Mouse (Mus musculus) 3T3-L1 (cell line): ENCODE data around the gene Pakap.

Source experiments
- DNase-seq: peaks from one replicate; pipeline ENCODE4 v3.0.0-alpha.2; 2015; ENCODE audit warnings: low read depth, low spot score

Pakap gene

DNA sequence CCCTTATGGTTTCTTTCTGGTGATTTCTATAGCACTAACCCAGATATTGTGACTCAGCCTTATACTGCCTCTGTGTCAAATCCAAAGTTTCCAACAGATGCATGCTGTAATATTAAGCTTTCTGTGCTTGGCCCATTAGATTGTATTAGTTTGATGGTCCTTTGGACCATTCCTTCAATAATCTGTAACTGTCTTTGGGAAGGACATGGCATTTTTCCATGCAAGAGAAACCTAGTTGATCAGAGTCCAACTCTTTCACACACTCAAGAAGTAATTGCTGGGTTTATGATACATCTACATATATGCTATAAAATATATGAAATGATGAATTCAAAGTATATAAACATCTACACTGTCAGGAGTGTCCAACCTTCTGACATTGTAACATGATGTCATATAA, 147.9 kb downstream of the Pakap start:
- DNase-seq = no peak

- DNase-seq = no peak
These were observed 148.8 kb downstream of the Pakap start for GRCm38 (mm10) chr4:57716735-57717134.

DNA sequence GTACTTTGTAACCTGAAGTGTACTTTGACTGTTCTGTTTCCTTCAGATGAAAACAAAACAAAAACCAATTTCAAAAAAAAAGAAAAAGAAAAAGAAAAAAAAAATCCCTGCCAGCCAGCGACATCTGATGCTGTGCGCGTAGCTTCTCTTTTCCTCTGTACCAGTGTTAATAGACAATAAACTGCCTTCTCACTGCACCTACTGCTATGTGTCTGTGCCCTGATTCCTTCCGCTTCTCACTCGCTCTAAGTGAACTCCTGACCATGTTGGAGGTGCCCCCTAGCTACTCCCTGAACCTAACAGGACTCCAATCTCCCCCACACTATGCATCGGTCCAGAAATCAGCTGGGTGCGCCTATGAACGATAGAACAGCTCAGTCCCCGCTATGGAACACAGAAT, 149.4 kb downstream of the Pakap start, which contains the start of gene Akap2:
TSS of gene Akap2 (plus strand) at position 304 of the 400 bp plus-strand sequence.
- no peak for DNase-seq

- no peak for DNase-seq
These were observed 151.4 kb downstream of the Pakap start for GRCm38 (mm10) chr4:57719370-57719769.

- no peak for DNase-seq
These were observed 152.9 kb downstream of the Pakap start for GRCm38 (mm10) chr4:57720869-57721361.

DNA sequence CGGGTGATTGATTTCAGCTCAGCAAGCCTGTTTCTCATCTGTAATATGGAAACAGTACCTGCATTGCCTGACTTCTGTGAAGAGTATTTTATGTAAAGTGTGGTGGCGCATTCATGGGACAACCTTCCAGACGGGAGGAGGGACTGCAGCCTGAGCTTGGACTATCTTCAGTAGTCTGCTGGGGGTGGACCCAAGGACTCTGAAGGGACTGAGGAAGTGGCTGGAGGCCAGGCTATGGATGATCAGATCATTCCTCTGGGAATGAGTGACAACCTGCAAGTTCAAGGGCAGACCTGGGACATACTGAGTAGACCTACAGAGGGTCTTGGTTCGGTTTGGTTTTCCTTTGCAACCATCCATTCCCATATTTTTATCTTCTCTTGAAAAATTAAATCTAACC, 154.3 kb downstream of the Pakap start:
- DNase-seq = no peak

GRCm38 (mm10) chr4:57723659-57724058, 155.7 kb downstream of the Pakap start:
- no peak for DNase-seq

DNA sequence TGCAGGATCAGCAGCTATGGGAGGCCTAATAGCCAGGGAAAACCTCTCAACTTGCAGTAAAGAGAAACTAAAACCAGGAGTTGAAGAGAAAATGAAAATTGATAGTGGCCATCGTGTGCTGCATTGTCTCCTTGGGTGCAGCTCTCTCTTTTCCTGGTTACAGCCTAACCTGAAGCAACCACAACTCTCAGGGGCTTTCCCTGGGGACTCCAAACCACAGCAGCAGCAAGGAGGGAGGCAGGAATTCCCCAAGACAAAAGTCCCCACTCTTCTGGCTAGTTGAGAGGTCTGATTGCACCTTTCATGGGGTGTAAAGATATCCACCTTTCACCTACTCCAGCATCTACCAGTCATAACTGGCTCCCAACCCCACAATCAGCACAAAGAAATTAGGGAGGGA, 157.6 kb downstream of the Pakap start:
- no peak for DNase-seq

DNA sequence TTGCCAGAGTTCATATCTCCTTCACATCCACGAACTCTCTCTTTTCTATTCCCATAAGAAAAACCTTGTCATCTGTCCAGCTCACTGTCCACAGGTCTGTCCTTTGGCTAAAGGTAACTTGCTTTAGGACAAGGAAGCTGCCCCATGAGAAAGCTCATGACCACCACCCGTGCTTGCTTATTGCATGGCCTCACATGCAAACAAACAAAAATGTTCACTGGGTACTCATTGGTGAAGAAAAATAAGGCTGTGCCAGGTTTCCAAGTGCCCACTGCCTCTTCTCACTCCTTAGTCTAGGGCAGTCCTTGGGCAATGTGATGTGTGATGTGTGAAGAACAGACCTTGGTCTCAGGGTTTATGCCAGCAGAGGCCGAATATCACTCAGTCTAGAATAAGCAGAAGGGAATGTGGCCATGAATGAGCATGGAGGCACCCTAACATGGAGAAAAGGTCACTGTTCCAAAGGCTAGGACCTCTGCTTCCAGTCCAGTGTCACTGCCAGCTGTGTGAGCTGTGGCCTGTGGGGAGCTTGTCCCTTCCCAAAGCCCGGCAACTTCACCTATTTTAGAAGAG, 160.7 kb downstream of the Pakap start:
- DNase-seq = no peak

DNA sequence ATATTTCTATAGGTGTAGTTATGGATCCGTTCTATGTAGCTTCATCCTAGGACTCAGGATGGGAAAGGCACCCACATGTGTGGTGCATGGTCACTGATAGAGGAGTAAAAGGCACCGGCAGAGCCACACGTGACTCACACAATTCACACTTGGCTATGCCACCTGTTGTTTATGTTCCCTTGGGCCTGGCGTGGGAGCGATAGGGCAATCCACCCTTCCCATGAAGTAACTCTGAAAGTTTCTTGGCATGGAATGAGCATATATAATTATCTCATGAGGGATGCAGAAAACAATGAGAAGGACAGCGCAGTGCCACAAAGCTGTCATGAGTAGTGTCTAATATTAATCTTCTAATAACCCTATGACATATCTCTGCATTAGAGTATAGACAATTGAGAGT, 162.1 kb downstream of the Pakap start:
- DNase-seq = no peak

DNA sequence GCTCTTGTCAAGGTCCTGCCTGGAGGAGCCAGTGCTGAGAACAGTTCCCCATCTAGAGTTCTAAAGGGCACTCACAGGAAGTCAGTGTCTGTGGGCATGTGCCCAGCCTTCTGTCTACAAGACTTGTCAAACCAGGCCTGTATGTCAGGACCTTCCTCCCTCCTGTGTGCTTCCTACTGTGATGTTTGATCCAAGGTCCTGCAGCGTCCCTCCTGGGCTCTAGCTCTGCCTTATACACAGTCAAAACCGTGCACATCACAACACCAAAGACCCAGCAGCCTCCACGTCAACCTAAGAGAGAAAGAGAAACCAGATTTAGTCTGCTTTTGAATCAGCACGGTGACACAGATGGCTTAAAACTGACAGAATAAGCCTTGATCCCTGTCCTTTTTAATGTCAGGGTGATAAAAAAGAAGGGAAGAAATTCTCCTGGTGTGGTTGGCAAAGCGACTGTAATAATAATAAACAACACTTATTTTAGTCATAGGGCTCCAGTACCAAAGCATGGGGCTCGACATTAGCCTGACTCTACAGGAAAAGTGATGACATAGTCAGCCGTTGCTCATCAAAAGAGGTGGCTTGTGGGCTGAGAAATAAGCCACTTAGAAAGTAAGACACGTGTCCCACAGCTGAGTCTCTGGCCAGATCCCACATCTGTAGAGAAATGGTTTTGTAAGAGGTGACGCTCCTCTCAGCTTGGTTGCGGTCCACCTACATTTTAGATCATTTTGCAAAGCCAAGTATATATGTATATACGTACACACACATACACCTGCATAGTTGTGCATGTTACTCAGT, 163.0 kb downstream of the Pakap start:
- DNase-seq = peak; percentile 58

DNA sequence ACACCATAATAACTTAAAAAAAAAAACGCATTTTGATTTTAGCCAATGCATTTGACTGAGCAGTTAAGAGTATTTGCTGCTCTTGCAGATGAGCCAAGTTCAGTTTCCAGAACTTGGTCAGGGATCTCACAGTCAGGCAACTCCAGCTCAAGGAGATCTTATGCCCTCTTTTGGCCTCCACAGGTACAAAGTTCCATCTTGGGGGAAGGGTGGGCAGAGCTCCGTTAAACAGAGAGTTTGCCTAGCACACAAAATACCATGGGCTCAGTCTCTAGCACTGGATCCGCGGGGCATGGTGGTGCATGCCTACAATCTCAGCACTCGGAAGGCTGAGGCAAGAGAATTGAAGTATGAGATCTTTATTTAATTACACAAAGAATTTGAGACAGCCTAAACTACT, 164.4 kb downstream of the Pakap start:
- no peak for DNase-seq

DNA sequence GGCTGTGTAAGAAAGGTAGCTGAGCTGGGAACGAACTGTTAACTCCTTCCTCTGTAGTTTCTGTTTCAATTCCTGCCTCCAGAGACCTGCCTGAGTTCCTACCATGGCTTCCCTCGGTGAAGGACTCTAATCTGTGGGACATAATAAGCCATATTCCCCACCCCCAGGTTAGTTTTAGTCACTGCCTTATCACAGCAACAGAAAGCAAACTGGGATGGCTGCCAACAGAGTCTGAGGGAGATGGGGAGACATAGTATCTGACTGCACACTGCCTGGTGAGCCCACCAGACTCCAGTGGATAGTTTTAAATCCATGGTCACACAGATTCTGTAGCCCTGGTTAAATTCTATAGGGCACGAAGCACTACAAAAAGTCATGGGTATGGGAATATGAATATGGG, 165.5 kb downstream of the Pakap start:
- no peak for DNase-seq

GRCm38 (mm10) chr4:57735426-57735825, 167.4 kb downstream of the Pakap start:
- DNase-seq = peak; percentile 99

DNA sequence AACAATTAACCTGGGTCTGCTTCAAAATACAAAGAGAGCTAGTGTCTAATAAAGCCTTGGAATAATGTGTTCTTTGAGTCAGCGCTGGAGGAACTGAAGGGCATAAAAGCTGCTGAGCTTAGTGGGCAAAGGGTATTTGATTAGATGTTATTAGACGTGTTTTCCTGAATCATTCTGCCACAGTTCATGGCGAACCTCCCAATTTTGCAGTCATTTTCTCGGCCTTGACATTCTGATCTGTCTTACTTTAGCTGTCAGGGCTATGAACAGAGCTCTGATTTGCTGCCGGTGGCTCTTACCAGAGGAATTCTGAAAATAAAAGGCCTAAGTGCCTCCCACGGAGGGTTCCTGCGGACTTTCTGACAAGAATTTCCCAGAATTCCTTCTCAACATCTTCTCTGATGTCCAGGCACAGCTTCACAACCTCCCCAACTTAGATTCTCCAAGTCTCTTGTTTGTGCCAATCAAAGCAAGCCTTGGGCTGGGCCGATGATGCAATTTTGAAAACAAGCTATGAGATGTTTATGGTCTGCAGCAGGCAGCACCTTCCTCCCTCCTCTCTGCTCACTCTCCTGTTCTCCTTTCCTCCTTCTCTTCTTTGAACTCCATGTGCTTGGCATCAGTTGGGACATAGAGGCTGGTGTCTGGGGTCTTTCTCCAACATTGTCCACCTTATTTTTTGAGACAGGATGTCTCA, 171.0 kb downstream of the Pakap start:
- DNase-seq = no peak

DNA sequence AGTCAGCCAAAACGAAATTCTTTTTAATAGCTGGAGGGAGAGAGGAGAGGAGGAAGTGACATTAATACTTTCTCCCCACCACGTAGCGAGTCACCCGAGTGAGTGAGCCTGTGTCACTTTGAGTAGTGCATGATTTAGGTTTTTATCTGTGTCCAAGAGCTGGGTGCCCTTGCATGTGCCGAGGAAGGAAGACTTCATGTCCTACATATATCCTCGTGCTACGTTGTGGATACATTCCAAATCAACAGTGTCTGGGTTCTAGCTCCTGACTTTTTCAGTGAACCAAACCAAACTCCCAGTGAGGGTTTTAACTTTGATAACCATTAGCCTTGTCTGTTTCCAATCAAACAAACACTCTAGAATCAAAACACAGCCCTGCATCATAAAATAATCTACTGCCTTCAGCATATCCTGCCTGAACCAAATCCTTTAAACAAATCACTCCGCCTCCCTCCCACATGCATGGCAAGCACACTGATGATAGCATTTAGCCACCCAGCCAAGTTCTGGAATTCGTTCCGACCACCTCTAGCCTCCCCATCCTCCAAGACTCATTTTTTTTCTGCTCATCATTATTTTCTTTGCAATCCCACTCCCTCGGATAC, 175.4 kb downstream of the Pakap start:
- DNase-seq = no peak

- no peak for DNase-seq
These were observed 182.7 kb downstream of the Pakap start for GRCm38 (mm10) chr4:57750651-57751050.

GRCm38 (mm10) chr4:57751054-57751453, 183.1 kb downstream of the Pakap start:
- DNase-seq = no peak

DNA sequence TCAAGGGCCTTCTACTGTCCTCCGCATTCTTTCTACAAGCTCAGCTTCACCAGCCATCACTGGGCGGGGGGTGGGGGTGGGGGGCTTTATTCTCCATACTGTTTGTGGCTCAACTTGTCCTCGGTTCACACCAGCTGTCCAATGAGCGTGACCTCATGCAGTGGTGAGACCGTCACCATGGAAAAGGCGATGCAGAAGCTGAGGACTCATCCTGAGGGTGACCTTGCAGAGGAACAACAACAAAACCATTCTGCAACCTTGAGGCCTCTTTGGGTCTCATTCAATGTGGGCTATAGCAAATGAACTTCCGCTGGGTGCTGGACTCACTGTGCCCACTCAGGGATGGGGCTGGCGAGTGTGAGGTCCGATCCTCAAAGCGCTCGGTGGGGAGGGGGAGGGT, 183.6 kb downstream of the Pakap start:
- no peak for DNase-seq

DNA sequence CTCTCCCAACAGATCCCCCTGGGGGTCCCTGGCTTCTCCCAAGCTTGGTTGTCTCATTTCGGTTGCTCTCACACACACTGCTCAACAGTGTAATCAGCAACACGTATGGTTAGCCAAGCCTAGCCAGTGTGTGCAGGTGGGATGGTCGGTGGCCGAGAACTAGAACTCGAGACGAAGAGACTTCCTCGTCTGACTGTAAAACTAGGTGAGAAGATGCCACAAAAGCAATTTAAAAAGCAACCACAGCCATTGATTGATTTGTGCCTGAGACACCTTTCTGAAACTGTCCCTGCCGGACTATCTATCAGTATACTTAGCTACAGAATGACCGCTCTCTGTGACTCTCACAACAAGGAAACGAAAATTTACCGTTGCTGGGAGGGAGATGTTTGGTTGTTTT, 187.1 kb downstream of the Pakap start:
- no peak for DNase-seq

DNA sequence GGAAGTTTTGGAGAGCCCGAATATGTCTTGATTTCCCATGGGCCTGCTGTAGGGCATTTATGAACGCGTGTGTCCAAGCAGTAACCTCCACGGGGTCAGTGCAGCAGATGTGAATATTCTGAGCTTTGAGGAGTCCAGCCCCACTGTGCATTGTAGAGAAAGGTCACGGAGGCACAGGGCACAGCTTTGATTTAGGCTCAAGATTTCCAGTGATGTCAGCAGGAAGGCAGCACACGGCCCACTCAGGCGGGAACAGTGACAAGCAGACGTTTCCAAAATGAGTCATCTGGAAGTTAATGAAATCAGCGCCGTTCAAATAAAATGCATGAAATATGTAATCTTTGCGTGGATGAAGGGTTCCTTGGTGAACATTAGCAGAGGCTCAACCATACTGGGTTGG, 190.0 kb downstream of the Pakap start:
- peak; percentile 71 for DNase-seq

GRCm38 (mm10) chr4:57762424-57762823, 194.4 kb downstream of the Pakap start:
- DNase-seq = no peak
